Mouse (Mus musculus) ovary, postnatal 14 days (tissue): ENCODE data around the gene Mtor.

Experiments used
- DNase-seq: peaks from one replicate; pipeline ENCODE4 v3.0.0; 2022; ENCODE audit warnings: low spot score

Mtor gene

GRCm38 (mm10) chr4:148442598-148442997, 5.8 kb upstream of the Mtor start:
- no peak for DNase-seq

- DNase-seq, result peak; percentile 83
Observed at GRCm38 (mm10) chr4:148444250-148444967, 4.0 kb upstream of the Mtor start, which contains the start of gene Ubiad1. Gene Ubiad1 (minus strand): TSS chr4:148444771.

- DNase-seq, result no peak
Observed at GRCm38 (mm10) chr4:148448853-148449245, 438 bp downstream of the Mtor start.

GRCm38 (mm10) chr4:148453707-148454106, 5.3 kb downstream of the Mtor start:
- DNase-seq, result no peak

GRCm38 (mm10) chr4:148455477-148456025, 7.1 kb downstream of the Mtor start:
- DNase-seq, result no peak

GRCm38 (mm10) chr4:148460656-148461284, 12.4 kb downstream of the Mtor start:
- no peak for DNase-seq

- DNase-seq, result no peak
Observed at GRCm38 (mm10) chr4:148461772-148462171, 13.4 kb downstream of the Mtor start.

GRCm38 (mm10) chr4:148462717-148463116, 14.3 kb downstream of the Mtor start:
- no peak for DNase-seq

- peak; percentile 9 for DNase-seq
Observed at GRCm38 (mm10) chr4:148463208-148463960, 15.0 kb downstream of the Mtor start.

GRCm38 (mm10) chr4:148464301-148464700, 15.9 kb downstream of the Mtor start:
- no peak for DNase-seq

- DNase-seq, result no peak
Observed at GRCm38 (mm10) chr4:148464869-148465268, 16.5 kb downstream of the Mtor start.

- no peak for DNase-seq
Observed at GRCm38 (mm10) chr4:148466511-148467079, 18.2 kb downstream of the Mtor start.

- DNase-seq, result no peak
Observed at GRCm38 (mm10) chr4:148468396-148468795, 20.0 kb downstream of the Mtor start.

GRCm38 (mm10) chr4:148469487-148470252, 21.3 kb downstream of the Mtor start:
- no peak for DNase-seq

- DNase-seq, result no peak
Observed at GRCm38 (mm10) chr4:148471363-148471806, 23.0 kb downstream of the Mtor start.

- no peak for DNase-seq
Observed at GRCm38 (mm10) chr4:148472436-148473174, 24.2 kb downstream of the Mtor start.

GRCm38 (mm10) chr4:148473496-148473895, 25.1 kb downstream of the Mtor start:
- DNase-seq, result no peak

- DNase-seq, result no peak
Observed at GRCm38 (mm10) chr4:148480245-148480644, 31.8 kb downstream of the Mtor start.

GRCm38 (mm10) chr4:148481557-148482168, 33.3 kb downstream of the Mtor start:
- no peak for DNase-seq

- no peak for DNase-seq
Observed at GRCm38 (mm10) chr4:148484511-148484910, 36.1 kb downstream of the Mtor start.
